Mouse (Mus musculus) liver (tissue): ENCODE measurements around the gene Epor.

Experiments
- DNase-seq: peaks from one replicate; pipeline ENCODE4 v3.0.0-alpha.2; 2020; ENCODE audit warnings: mixed read lengths

The Epor gene

GRCm38 (mm10) chr9:21962416-21963059, 768 bp downstream of the Epor start:
- peak; percentile 99 for DNase-seq

- DNase-seq, result no peak
Measured at GRCm38 (mm10) chr9:21962010-21962409, 1.3 kb downstream of the Epor start.

GRCm38 (mm10) chr9:21961366-21961980, 1.8 kb downstream of the Epor start:
- peak; percentile 72 for DNase-seq

GRCm38 (mm10) chr9:21960558-21961208, 2.6 kb downstream of the Epor start:
- peak; percentile 59 for DNase-seq

- DNase-seq, result no peak
Measured at GRCm38 (mm10) chr9:21960135-21960534, 3.2 kb downstream of the Epor start.

- DNase-seq, result no peak
Measured at GRCm38 (mm10) chr9:21959244-21959643, 4.1 kb downstream of the Epor start.

- DNase-seq, result no peak
Measured at GRCm38 (mm10) chr9:21958372-21958771, 4.9 kb downstream of the Epor start.

- peak; percentile 96 for DNase-seq
Measured at GRCm38 (mm10) chr9:21955570-21956281, 7.6 kb downstream of the Epor start, which contains the start of gene Swsap1. Gene Swsap1 (plus strand): TSS chr9:21955755.

- DNase-seq, result peak; percentile 74
Measured at GRCm38 (mm10) chr9:21955225-21955569, 8.1 kb downstream of the Epor start.

GRCm38 (mm10) chr9:21954635-21955034, 8.7 kb downstream of the Epor start:
- no peak for DNase-seq

- no peak for DNase-seq
Measured at GRCm38 (mm10) chr9:21953600-21953999, 9.7 kb downstream of the Epor start.

- peak; percentile 33 for DNase-seq
Measured at GRCm38 (mm10) chr9:21951977-21952376, 11.3 kb downstream of the Epor start.

GRCm38 (mm10) chr9:21950322-21950721, 13.0 kb downstream of the Epor start:
- peak; percentile 72 for DNase-seq

- DNase-seq, result no peak
Measured at GRCm38 (mm10) chr9:21948790-21949189, 14.5 kb downstream of the Epor start.

GRCm38 (mm10) chr9:21948146-21948545, 15.2 kb downstream of the Epor start:
- no peak for DNase-seq

GRCm38 (mm10) chr9:21947540-21948130, 15.7 kb downstream of the Epor start:
- peak; percentile 55 for DNase-seq

GRCm38 (mm10) chr9:21944267-21944666, 19.0 kb downstream of the Epor start:
- DNase-seq, result peak; percentile 61

GRCm38 (mm10) chr9:21943638-21944037, 19.7 kb downstream of the Epor start:
- DNase-seq, result no peak

- no peak for DNase-seq
Measured at GRCm38 (mm10) chr9:21943046-21943445, 20.3 kb downstream of the Epor start.

GRCm38 (mm10) chr9:21938234-21938855, 25.0 kb downstream of the Epor start:
- no peak for DNase-seq

- no peak for DNase-seq
Measured at GRCm38 (mm10) chr9:21937711-21938175, 25.6 kb downstream of the Epor start.
